Mouse (Mus musculus) G1E-ER4 (cell line): ENCODE data around the gene Ankrd39. TPM values are rescaled to one million over a fixed set of nuclear protein-coding genes. Genes with fewer than 3 reads are reported as not detected.

Source experiments
- GATA1 ChIP-seq: IDR thresholded peaks from one replicate; pipeline ENCODE4 v1.8.0; 2012; ENCODE audit warnings: low read length, inconsistent platforms
- polyA plus RNA-seq: library from polyadenylated mRNA; stranded (reverse); fragments of >175 nt; gene quantifications from 2 replicates; pipeline ENCODE4 v1.2.3, GENCODE M21; 2012

Gene Ankrd39
- polyA plus RNA-seq, 1 experiment: 23.3 TPM

DNA sequence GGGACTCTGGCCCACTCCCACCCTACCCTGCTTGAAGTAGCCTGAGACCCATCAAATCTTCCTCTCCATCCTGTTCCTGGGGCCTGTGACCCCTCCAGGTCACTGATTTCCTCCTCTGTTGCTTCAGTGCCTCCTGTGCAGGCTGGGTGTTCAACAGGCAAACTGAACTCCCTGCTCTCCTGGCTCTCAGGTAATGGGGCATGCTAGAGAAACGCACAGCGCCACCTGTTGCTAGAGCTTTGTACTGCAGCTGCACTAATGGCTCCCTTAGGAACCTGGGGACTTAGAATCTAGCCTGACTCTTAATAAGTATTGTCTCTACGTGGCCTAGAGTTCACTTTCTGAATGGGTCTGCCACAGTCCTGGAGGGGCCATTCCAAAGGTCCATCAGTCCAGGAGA is 46.0 kb downstream of the Ankrd39 start:
- TF ChIP-seq GATA1: no peak

DNA sequence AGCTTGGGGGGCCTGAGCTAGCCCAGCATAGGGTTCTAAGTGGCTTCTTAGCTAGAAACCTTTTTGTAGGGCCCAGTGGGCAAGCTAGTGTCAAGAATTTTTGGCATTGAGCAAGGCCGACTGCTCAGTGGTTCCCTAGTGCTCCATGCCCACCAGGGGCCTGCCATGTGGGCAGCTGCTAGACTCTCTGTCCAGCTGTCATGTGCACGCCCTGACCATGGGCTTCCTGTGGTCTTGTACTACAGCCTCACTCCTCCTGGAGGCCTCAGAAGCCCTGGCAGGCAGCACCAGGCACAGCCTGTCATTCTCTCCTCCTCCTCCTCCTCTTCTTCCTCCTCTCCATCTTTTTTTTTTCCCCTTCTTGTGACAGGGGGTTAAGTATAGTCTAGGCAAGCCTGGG is 49.9 kb downstream of the Ankrd39 start:
- TF ChIP-seq GATA1: no peak

DNA sequence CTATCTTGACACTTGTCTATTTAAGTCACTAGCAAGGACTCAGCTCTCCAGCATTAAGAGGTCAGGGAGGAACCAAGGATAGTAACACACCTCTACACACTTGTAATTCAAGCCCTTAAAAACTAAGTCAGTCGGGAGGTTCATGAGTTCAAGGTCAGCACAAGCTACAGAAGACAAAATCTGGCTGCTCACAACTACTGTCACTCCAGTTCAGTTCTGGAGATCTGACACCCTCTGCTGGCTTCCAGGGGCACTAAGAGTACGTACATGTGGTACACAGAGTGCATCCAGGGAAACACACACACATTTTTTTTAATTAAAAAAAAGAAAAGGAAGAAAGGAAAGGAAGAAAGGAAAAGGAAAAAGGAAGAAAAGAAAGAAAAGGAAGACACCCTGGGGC is 50.5 kb downstream of the Ankrd39 start:
- TF ChIP-seq GATA1: no peak

DNA sequence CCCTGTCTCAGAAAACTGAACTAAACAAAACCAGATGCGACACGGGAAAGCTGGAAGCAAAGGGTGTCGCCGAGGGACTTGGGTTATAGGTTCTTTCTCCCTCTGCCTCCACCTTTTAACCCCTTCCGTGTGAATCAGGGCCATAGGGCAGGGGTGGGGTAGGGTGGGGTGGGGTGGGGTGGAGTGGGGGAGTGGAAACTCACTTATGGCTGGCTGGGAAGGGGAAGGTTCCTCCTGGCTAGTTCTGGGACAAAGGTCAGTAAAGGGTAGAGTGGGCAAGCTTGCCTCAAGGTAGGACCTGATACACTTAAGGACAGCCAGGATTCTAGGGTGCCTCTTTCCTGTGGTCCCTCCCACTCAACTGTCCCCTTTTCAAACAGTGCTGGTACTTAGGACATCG is 53.9 kb downstream of the Ankrd39 start:
- no peak for TF ChIP-seq GATA1

DNA sequence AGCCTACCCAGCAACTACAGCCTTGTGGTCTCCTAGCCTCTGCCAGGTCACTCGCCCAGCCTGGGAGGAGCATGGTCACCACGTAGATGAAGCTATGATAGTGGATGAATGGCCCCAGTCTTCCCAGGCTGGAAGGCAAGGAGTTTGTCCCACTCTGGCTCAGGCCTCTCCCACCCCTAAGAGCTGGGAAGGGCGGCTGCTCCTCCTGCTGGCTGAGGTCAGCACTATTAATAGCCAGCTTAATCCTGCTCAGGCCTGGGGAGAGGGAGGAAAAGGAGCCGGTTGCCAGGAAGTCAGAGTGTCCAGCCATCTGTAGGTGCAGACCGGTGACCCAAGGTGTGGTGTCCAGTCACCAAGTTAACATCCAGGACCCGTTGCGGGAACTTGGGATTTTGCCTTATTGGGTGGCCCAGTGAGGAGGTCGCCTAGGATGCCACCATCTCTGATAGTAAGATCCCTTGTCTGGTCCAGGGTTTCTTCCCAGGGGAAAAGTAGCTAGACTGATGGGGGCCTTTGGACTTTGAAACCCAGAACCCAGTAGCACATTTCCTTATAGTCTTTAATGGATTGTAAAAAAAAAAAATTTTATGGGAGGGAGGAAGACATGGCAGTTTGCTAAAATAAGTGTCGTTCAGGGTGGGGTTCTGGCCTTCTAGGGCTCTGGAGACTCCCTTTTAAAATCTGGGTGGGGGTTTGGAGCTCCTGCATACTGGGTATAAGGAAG is 54.7 kb downstream of the Ankrd39 start:
- TF ChIP-seq GATA1: no peak

DNA sequence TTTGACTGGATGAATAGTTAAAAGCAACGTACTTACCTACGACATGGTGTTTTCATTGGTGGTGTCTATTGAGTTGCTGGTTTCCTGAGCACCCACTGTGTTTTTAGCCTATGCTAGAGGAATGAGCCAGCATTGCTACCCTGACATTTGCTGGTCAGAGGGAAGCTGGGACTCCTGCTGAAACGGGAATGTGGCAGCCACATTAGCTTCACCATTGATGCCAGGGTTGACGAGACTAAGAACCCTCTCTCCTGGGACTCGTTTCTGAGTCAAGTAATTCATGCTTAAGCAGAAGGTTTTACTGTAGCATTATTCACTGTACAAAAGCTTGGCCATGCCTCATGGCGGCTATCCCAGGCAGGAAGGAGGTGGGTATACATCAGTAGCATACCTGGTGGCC is 57.6 kb downstream of the Ankrd39 start:
- TF ChIP-seq GATA1: no peak

Other genes starting within 250 kb of the Ankrd39 start
- gene Arid5a, start 239.7 kb downstream of the Ankrd39 start, polyA plus RNA-seq: 18.6 and 20.5 TPM in 2 replicates
- 25.8 and 45.6 TPM in 2 replicates for gene Kansl3, start 178.3 kb downstream of the Ankrd39 start, polyA plus RNA-seq
- not detected in 2 replicates for gene Fer1l5, start 175.2 kb downstream of the Ankrd39 start, polyA plus RNA-seq
- gene Lman2l, start 102.2 kb downstream of the Ankrd39 start, polyA plus RNA-seq: 11.6 and 12.8 TPM in 2 replicates
- gene Cnnm4, start 75.8 kb downstream of the Ankrd39 start, polyA plus RNA-seq: 1.3 and 2.1 TPM in 2 replicates
- 22.7 and 24.8 TPM in 2 replicates for gene Cnnm3, start 35.6 kb downstream of the Ankrd39 start, polyA plus RNA-seq
- 10.6 and 13.0 TPM in 2 replicates for gene Ankrd23, start 10.6 kb downstream of the Ankrd39 start, polyA plus RNA-seq
- 0.24 TPM in 1 of 2 replicates, not detected in the other for gene Gm42417, start 8.0 kb downstream of the Ankrd39 start, polyA plus RNA-seq
- not detected in 2 replicates for gene Sema4c, start 10.9 kb upstream of the Ankrd39 start, polyA plus RNA-seq
- gene Fam178b, start 135.7 kb upstream of the Ankrd39 start, polyA plus RNA-seq: not detected in 2 replicates
- 1,928 and 2,433 TPM in 2 replicates for gene Cox5b, start 144.0 kb upstream of the Ankrd39 start, polyA plus RNA-seq
- not detected in 2 replicates for gene 4933424G06Rik, start 162.7 kb upstream of the Ankrd39 start, polyA plus RNA-seq
- 99.1 and 103 TPM in 2 replicates for gene Actr1b, start 167.0 kb upstream of the Ankrd39 start, polyA plus RNA-seq
- gene Zap70, start 214.4 kb upstream of the Ankrd39 start, polyA plus RNA-seq: not detected in 2 replicates